Mouse (Mus musculus): Measurements from ENCODE around the gene Ptpn18.
"Not testable (repeated sequence)": the region's sequence is repeated elsewhere in the genome, so short reads cannot be mapped to it uniquely, and the experiment has no call there.

Ptpn18 gene

GRCm38 (mm10) chr1:34468051-34468450 is 8.5 kb downstream of the Ptpn18 start:
- DNase-seq = no peak

- no peak for DNase-seq
These were observed 8.9 kb downstream of the Ptpn18 start for GRCm38 (mm10) chr1:34468500-34468899.

- no peak for DNase-seq
These were observed 10.2 kb downstream of the Ptpn18 start for GRCm38 (mm10) chr1:34469801-34470200.

GRCm38 (mm10) chr1:34472427-34473300 is 13.1 kb downstream of the Ptpn18 start:
- DNase-seq = peak; percentile 82

GRCm38 (mm10) chr1:34478891-34479655 is 19.5 kb downstream of the Ptpn18 start:
- DNase-seq = no peak

- DNase-seq = no peak
These were observed 21.2 kb downstream of the Ptpn18 start for GRCm38 (mm10) chr1:34480801-34481200.

- no peak for DNase-seq
These were observed 22.5 kb downstream of the Ptpn18 start for GRCm38 (mm10) chr1:34481920-34482669.

GRCm38 (mm10) chr1:34484470-34484869 is 24.9 kb downstream of the Ptpn18 start:
- no peak for DNase-seq

- peak; percentile 74 for DNase-seq
These were observed 26.1 kb downstream of the Ptpn18 start for GRCm38 (mm10) chr1:34485461-34486188.

GRCm38 (mm10) chr1:34487383-34487782 is 27.8 kb downstream of the Ptpn18 start:
- DNase-seq = no peak

GRCm38 (mm10) chr1:34489852-34490541 is 30.4 kb downstream of the Ptpn18 start:
- no peak for DNase-seq

GRCm38 (mm10) chr1:34491480-34491879 is 31.9 kb downstream of the Ptpn18 start:
- no peak for DNase-seq

GRCm38 (mm10) chr1:34502991-34503390 is 43.4 kb downstream of the Ptpn18 start:
- no peak for DNase-seq

- no peak for DNase-seq
These were observed 45.7 kb downstream of the Ptpn18 start for GRCm38 (mm10) chr1:34505307-34505706.

- no peak for DNase-seq
These were observed 46.5 kb downstream of the Ptpn18 start for GRCm38 (mm10) chr1:34505970-34506551.

GRCm38 (mm10) chr1:34507986-34508385 is 48.4 kb downstream of the Ptpn18 start:
- DNase-seq = no peak

- peak; percentile 50 for DNase-seq
These were observed 51.0 kb downstream of the Ptpn18 start for GRCm38 (mm10) chr1:34510575-34510981.

- peak; percentile 58 for DNase-seq
These were observed 51.5 kb downstream of the Ptpn18 start for GRCm38 (mm10) chr1:34511027-34511426.

- DNase-seq = no peak
These were observed 53.5 kb downstream of the Ptpn18 start for GRCm38 (mm10) chr1:34513068-34513467.

- DNase-seq = no peak
These were observed 57.0 kb downstream of the Ptpn18 start for GRCm38 (mm10) chr1:34516595-34516994.

GRCm38 (mm10) chr1:34517297-34517696 is 57.7 kb downstream of the Ptpn18 start:
- not testable (repeated sequence) for DNase-seq

All from thymus, postnatal 25 days (tissue).